Mouse (Mus musculus) gastrocnemius, postnatal 10 days (tissue): ENCODE measurements at regions not wholly inside any gene's neighbourhood (a gene's known extent, or its start where the extent isn't known, plus 50 kb on each side); places are given as distances from the start of the nearest gene placed in this dataset.

ENCODE experiments used
- DNase-seq: peaks from one replicate; pipeline ENCODE4 v3.0.0; 2021; ENCODE audit warnings: mixed read lengths

- no peak for DNase-seq
Observed at GRCm38 (mm10) chr1:105117888-105118287, 238.6 kb downstream of the Rnf152 start.

- no peak for DNase-seq
Observed at GRCm38 (mm10) chr1:105116231-105116630, 240.3 kb downstream of the Rnf152 start.

- no peak for DNase-seq
Observed at GRCm38 (mm10) chr1:105115391-105115790, 241.1 kb downstream of the Rnf152 start.

- no peak for DNase-seq
Observed at GRCm38 (mm10) chr1:105114835-105115234, 241.7 kb downstream of the Rnf152 start.

DNA sequence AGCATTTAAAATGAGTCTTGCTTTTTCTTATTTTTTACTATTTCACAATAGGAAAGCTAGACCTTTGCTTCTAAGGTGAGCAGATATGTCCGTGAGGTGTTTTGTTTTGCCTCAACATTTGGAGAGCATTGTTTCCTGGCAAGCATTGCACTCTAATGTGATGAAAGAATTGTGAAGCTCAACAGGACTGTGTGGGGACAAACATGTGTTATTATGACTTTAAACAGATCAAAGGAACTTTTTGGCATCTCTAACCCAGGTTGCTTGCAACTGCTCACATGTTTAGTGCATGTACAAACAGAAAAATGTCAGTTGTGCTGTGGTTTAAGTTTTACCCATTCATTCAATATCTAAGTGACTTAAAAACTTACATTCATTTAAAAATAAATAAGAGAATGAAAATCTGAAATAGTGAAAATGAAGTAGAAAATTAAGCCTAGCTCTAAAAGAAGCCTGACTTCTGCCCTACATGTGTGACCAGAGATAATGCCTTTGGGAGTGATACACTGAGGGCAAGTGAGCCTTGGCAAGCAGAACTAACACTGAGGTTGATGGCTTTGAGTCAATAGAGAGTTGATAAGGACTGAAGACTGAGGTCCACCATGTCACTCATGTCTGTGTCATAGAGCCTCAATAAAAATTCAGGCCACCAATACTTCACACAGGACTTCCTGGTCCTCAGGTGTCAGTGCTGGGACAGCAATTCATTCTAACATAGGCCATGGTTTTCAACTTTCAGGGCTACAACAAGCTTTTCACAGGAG lies 243.6 kb downstream of the Rnf152 start:
- DNase-seq, result no peak

DNA sequence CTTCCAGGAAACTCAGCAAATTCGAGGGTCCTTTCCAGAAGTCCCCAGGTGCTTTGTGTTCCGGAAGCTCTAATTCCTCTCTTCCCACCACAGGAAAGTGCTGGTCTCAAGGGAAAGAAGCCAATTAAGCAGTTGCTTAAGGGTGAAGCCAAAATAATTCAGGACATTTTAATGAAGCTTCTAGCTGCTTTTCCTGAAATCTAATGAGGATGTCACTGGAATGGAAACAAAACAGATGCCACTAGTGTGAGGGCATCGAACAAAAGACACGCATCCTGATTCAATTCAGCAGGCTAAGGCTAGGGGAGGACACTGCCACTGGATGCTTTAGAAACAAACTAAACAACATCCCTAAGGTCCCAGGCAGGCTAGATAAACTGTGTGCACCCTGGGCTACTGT lies 245.3 kb downstream of the Rnf152 start:
- DNase-seq, result no peak

DNA sequence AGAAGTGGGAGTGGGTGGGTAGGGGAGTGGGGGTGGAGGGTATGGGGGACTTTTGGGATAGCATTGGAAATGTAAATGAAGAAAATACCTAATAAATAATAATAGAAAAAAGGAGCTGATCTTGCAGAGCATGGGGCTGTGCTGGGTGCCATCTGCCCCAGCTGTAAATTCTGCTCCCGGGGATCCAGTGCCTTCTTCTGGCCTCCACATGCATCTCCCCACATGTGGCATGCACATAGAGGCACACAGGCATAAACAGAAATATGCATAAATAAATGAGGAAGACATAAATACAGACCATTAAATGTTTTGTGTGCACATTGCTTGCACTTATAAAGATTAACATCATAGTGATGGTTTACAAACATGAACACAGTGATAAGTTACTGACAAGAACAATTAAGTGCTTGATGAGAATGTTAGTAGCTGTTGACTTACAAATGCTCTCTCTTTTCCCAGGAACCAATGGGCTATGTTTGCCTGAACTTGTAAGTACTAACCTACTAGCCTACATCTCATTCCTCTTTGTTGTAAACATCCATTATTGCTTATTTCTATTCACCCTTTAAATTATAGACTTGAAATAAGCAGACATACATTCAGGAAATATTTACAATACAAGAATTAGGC lies 245.8 kb downstream of the Rnf152 start:
- DNase-seq, result no peak

GRCm38 (mm10) chr1:105107836-105108235 lies 248.7 kb downstream of the Rnf152 start:
- no peak for DNase-seq

DNA sequence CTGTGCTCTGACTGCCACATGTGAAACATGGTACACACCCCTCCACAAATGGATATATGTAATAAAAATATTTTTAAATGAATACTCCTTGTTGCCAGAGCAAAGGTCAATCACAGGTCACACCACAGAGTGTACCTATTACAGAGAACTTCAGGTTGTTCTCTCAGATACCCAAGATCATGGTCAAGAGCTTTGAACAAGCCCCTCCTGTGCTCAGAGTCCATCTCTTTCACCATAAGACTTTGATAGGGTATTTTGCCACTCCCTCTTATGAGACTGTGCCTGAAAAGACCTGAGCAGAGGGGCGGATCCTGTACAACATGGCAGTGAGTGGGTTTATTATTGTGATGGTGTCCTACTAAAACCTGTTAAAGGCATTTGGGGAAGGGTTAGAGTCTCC lies 249.3 kb downstream of the Rnf152 start:
- no peak for DNase-seq

DNA sequence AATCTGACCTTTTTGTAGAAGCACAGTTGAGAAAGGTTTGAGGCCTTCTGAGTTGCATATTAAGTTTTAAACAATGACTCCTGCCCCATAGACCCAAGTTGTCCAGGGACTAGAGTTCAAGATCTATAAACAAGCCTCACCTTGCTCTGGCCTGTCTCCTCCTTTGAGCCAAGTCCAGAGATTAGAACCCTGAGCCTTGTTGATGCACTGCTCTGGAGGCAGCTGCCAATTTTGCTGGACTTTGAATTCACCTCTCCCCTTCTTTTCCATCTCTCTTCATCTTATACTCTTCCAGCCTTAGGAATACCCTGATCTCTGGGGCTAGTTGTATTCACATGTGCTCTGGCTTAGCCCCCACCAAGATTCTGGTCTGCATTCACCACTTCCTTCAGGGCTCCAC lies 251.3 kb downstream of the Rnf152 start:
- no peak for DNase-seq

DNA sequence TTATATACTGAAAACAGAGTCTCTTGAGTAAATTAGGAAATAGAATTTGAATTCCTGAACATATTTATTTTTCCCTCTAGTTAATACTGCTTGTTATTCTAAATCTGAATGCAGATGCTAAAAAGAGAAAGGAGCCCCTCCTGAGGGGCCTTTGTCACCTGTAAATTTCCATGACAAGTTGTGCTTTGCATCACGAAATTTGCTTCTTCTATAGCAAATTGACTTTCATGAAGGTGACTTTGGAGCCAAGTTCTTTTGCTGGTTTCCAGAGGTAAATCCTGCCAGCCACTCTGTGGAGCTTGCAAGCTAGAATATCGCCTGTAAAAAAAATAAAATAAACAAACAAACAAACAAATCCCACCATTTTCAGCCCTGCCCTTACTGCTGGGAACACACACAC lies 261.4 kb downstream of the Rnf152 start:
- no peak for DNase-seq

DNA sequence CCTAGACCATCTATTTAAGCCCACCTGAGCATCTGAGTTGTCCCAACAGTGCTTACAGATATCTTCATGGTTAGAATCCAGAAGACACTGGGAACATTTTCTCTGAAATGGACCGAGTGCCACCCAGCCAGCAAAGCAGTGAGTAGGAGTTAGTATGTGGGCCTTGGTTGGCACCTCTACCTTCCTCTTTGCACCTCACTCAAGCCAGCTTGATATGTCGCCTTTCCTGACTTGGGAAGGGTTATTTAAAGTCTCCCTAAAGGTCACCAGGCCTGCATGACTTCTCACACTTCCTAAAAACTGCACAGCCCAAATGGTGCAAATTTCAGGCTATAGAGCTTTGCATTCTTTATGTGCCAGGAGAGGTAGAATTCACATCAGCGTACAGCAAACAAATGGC lies 262.0 kb downstream of the Rnf152 start:
- no peak for DNase-seq

DNA sequence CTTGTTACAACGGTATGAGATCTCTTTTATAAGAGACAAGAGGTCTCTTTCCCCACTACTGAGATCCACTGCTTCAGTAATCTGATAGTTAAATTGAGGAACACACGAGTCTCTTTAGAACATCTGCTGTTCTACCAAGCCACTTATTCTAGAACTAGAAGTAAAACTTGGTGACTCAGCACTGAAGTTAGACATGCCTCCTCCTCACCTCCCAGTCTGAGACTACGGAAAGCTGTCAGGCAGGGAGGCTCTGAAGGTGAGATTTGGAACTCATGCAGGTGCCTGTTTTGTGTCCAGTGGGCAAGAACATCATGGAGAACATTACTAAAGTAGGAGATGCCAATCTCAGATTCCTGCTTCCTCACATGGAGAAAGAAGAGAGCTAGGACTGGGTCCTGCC lies 262.6 kb downstream of the Rnf152 start:
- DNase-seq, result no peak

- DNase-seq, result no peak
Observed at GRCm38 (mm10) chr1:105093012-105093411, 263.5 kb downstream of the Rnf152 start.

DNA sequence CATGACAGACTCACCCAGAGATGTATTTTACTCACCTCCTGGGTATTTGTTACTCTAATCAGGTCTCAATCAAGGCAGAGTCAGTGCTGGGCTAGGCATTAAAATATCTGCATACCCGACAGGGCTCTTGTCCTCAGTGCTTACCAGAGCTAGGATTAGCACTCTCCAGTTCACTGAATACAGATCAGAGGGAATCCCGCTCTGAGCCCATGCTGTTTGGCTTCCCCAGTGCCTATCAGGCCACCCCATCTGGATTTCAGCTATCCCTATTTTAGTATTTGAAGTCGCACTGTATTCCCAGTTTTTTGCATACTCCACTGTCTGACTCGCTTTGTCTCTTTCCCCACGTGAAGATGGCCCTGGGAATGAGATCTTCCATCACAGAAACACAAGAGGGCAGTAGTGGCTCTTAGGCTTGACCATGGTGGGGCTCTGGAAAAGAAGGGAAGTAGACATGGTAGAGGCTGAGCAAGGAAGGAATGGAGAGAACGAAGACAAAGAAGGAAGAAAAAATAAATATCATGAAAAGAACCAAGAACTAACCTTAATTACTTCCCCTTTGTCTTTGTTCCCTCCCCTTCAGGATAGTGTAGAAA lies 264.1 kb downstream of the Rnf152 start:
- DNase-seq, result no peak

DNA sequence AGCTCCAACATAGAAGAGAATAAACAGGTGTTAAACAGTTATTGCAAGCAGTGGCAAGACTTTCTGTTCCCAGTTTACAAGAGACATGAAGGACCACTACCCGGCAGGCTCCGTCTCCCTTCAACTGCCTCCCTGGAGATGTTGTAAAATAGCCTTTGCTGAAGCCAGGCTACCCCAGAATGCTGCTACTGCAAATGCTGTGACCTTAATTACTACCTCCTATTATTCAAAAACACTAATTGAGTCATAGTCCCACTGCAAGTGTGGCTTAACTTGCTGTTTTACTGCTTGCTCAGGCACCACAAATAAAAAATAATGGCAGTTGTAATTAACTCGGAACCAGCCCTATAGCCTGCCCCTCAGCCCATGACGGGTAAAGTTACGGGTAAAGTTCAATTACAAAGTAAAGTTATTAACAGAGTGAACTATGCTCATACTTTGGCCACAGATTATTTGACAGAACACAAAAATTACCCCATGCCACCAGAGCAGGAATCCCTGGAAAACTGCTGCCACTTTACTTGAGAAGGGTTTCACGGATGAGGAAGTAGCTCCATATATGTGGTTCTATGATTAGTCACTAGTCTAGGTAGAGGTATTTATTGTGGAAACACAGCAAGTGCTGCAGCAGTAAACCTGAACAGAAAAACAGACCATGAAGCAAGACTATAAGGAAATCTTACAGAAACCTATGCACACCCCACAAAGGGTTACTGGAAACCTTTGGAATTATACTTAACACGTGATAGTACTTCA lies 267.6 kb downstream of the Rnf152 start:
- no peak for DNase-seq

DNA sequence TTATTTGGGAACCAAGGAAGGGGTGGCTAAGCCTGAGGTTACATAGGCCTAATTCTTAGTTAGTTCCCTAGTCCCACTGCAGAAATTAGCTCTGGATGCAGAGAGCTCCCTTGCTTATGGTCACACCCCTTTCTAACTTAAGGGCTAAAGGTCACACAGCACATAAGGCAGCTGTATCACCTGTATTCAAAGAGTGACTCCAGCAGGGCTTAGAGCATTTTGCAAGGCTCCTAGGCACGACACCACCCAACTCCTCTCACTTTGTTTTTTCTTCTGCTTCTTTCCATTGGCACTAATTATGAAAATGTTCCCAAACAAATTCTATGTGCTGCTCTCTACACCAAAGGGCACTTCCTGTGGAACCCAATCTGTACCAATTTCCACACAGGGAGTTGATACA lies 268.9 kb downstream of the Rnf152 start:
- DNase-seq, result no peak

DNA sequence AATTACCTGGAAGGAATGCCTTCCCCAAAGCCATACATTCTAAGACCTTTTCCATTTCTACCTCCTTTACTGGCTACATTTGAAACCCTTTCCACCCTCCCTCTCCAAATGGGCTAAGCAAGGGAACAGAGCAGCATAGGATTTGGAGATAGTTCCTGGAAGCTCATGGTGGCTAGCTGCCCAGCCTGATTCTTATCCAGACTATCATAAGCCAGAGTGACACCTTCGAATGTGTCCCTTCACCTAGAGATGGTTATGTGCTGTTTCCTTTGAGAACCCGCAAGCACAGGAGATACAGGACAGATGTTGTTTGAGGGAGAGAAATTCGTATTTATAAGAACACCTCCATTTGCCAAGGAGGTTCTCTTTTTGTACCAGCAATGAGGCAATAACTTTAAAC lies 272.0 kb downstream of the Rnf152 start:
- DNase-seq, result no peak

DNA sequence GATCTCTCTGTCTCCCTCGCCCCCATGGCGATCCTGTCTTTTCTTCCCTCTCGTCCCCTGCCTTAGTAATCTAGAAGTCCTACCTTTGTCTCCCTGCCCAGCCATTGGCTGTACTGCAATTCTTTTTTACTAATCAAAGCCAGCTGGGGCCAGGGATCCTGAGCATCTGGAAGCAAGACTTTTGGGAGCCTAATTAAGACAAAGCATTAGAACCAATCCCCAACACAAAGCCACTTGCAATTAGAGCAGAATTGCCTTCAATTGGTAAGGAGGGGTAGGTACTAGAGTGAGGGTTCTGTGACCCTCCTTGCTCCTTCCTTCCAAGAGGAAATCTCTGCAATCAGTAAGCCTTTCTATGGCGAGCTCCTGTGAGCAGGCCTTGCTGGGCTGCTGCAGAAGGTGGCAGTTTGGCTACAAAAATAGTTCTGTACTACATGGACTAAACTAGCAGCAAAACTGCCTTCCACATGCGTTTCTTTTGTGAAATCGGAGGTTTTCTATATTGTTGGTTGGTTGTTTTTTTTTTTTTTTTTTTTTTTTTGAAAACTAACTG lies 272.9 kb downstream of the Rnf152 start:
- no peak for DNase-seq

GRCm38 (mm10) chr1:105082823-105083550 lies 273.5 kb downstream of the Rnf152 start:
- no peak for DNase-seq

- no peak for DNase-seq
Observed at GRCm38 (mm10) chr1:105081942-105082341, 274.6 kb downstream of the Rnf152 start.

- DNase-seq, result no peak
Observed at GRCm38 (mm10) chr1:105079437-105079836, 277.1 kb downstream of the Rnf152 start.
